Comparison of ENCODE assay signal across 11 mouse cellular contexts in the genomic region with DNA sequence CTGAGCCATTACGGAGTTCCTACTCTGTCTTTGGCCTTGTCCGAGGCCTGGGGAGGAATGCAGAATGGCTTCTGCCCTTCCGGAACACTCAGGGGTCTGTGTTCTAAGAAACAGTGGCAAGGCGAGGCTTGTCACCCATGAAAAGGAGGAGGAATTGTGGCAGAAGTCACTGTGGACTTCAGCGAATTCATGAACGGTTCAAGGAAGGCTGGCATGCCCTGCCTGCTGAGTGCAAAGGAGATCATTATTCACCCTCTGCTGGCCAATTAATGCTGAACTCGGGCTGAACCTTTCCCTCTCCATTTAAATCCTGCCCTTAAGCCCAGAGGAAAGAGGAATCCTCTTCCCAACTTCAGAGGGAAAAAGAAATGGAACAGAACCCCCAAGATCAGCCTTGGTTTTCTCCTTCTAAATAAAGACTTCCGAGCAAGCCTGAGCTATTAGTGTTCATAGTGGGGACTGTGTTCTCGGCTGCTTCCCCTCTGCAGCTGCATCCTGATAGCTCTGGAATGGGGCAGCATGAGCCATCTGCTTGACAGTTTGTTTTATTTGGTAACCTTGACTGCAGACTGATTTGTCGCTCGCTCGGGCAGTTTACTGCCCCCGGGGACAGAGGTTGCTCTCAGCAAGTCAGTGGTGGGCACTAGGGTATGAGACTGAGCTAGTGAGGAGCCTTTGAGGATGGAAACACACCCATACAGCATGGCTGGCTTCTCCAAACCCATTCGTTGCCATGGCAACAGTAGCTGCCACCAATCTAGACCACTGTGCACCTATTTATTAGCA.
DNase-seq lines count a peak whose midpoint lies in the region; ATAC-seq and TF ChIP-seq lines count a peak whose summit lies in the region.
"Had no signal": no experiment of that assay in that cellular context is flagged by ENCODE, and none has a peak within 500 bp of the region (broad histone marks: within the 10 kb centered on the region; RNA-seq: fewer than 3 reads in every experiment).

No protein-coding gene starts in this region.

- peaks cover 7% of the 10 kb centered on the region; the same call in 1 of the 2 replicates for H3K9me3 ChIP-seq in intestine, embryonic 14.5 days (ENCODE audit: control insufficient read depth, low read length)
- peaks cover 3% of the 10 kb centered on the region; the same call in 1 of the 2 replicates for H3K9me3 ChIP-seq in intestine, embryonic 16.5 days (ENCODE audit: control insufficient read depth, low read length)
- H3K9me3 ChIP-seq in forebrain, embryonic 15.5 days: no peaks in the 10 kb centered on the region
- H3K9me3 ChIP-seq in limb, embryonic 11.5 days (ENCODE audit: control insufficient read depth, low read length): no peaks in the 10 kb centered on the region; the same call in 1 of the 2 replicates
- H3K9me3 ChIP-seq: lung, embryonic 15.5 days had no signal

- no peaks in the 10 kb centered on the region for H3K36me3 ChIP-seq in intestine, embryonic 14.5 days (ENCODE audit: control insufficient read depth, insufficient read depth, low read length)
- H3K36me3 ChIP-seq in intestine, embryonic 16.5 days (ENCODE audit: control insufficient read depth, insufficient read depth, low read length): no peaks in the 10 kb centered on the region
- no peaks in the 10 kb centered on the region for H3K36me3 ChIP-seq in forebrain, embryonic 15.5 days
- no peaks in the 10 kb centered on the region for H3K36me3 ChIP-seq in limb, embryonic 11.5 days (ENCODE audit: control insufficient read depth, insufficient read depth, low read length)
- H3K36me3 ChIP-seq: embryonic facial prominence, embryonic 12.5 days; lung, embryonic 15.5 days had no signal

- TF ChIP-seq CTCF in olfactory bulb, adult 2 months (IDR thresholded peaks at IDR 0.05; ENCODE audit: insufficient read depth, low read depth, low read length): no peak

- no peak for DNase-seq in intestine, embryonic 14.5 days (ENCODE audit: low spot score)
- peak; percentile 40 for DNase-seq in limb, embryonic 11.5 days (ENCODE audit: low spot score)
- no peak for DNase-seq in layer of hippocampus, adult 18-20 months (ENCODE audit: low spot score in 2 of 2)
- DNase-seq in spleen, postnatal 36 days (ENCODE audit: low spot score in 2 of 2): no peak
- no peak for DNase-seq in urinary bladder, postnatal 10 days (ENCODE audit: low spot score)
- DNase-seq: heart, postnatal 14 days had no signal

- H3K4me3 ChIP-seq in intestine, embryonic 14.5 days (ENCODE audit: low read depth, low read length): no peak overlapping the region
- H3K4me3 ChIP-seq in intestine, embryonic 16.5 days (ENCODE audit: low read length): no peak overlapping the region
- no peak overlapping the region for H3K4me3 ChIP-seq in forebrain, embryonic 15.5 days
- H3K4me3 ChIP-seq in limb, embryonic 11.5 days (ENCODE audit: low read depth, low read length): no peak overlapping the region
- H3K4me3 ChIP-seq in olfactory bulb, adult 2 months (ENCODE audit: insufficient read depth, low read depth, low read length): no peak overlapping the region
- H3K4me3 ChIP-seq: embryonic facial prominence, embryonic 12.5 days; lung, embryonic 15.5 days had no signal

- TF ChIP-seq POLR2A in olfactory bulb, adult 2 months (IDR thresholded peaks at IDR 0.05; ENCODE audit: insufficient read depth, low read depth, low read length): no peak

- no peaks in the 10 kb centered on the region for H3K27me3 ChIP-seq in intestine, embryonic 14.5 days (replicated peaks; ENCODE audit: control insufficient read depth, insufficient read depth, low read length)
- no peaks in the 10 kb centered on the region for H3K27me3 ChIP-seq in intestine, embryonic 16.5 days (replicated peaks; ENCODE audit: control insufficient read depth, insufficient read depth, low read length)
- no peaks in the 10 kb centered on the region for H3K27me3 ChIP-seq in forebrain, embryonic 15.5 days
- H3K27me3 ChIP-seq in limb, embryonic 11.5 days (ENCODE audit: control insufficient read depth, insufficient read depth, low read length): no peaks in the 10 kb centered on the region
- H3K27me3 ChIP-seq: embryonic facial prominence, embryonic 12.5 days; lung, embryonic 15.5 days had no signal

- no peak overlapping the region for H3K4me2 ChIP-seq in intestine, embryonic 14.5 days (ENCODE audit: low read length)
- H3K4me2 ChIP-seq in intestine, embryonic 16.5 days (ENCODE audit: low read depth, low read length): no peak overlapping the region
- H3K4me2 ChIP-seq in forebrain, embryonic 15.5 days (replicated peaks): no peak overlapping the region
- no peak overlapping the region for H3K4me2 ChIP-seq in limb, embryonic 11.5 days (ENCODE audit: low read depth, severe bottlenecking)
- H3K4me2 ChIP-seq: embryonic facial prominence, embryonic 12.5 days; lung, embryonic 15.5 days had no signal

- 0 out of 2 replicates have a peak, but pooled peaks cover 7% of the 10 kb centered on the region for H3K4me1 ChIP-seq in intestine, embryonic 14.5 days (replicated peaks; ENCODE audit: control insufficient read depth, insufficient read depth, low read length)
- no peaks in the 10 kb centered on the region for H3K4me1 ChIP-seq in intestine, embryonic 16.5 days (ENCODE audit: control insufficient read depth, insufficient read depth, low read length)
- peaks cover 27% of the 10 kb centered on the region for H3K4me1 ChIP-seq in forebrain, embryonic 15.5 days
- peaks cover 10% of the 10 kb centered on the region for H3K4me1 ChIP-seq in limb, embryonic 11.5 days (ENCODE audit: control insufficient read depth, insufficient read depth, low read length)
- peaks cover 30% of the 10 kb centered on the region for H3K4me1 ChIP-seq in olfactory bulb, adult 2 months (ENCODE audit: control insufficient read depth, insufficient read depth, low read length)
- H3K4me1 ChIP-seq: embryonic facial prominence, embryonic 12.5 days; lung, embryonic 15.5 days had no signal

- peak; percentile 40; the same call in 1 of the 2 replicates for ATAC-seq in intestine, embryonic 14.5 days (replicated peaks; ENCODE audit: low FRiP score, low TSS enrichment, low read depth)
- no peak for ATAC-seq in intestine, embryonic 16.5 days
- peak; percentile 73 for ATAC-seq in forebrain, embryonic 15.5 days (replicated peaks)
- ATAC-seq in limb, embryonic 11.5 days (ENCODE audit: insufficient number of reproducible peaks, low FRiP score, low TSS enrichment, low read depth): no peak

- H3K9ac ChIP-seq in intestine, embryonic 14.5 days (ENCODE audit: low read length): no peak overlapping the region
- no peak overlapping the region for H3K9ac ChIP-seq in intestine, embryonic 16.5 days (ENCODE audit: low read depth, low read length)
- H3K9ac ChIP-seq in forebrain, embryonic 15.5 days (replicated peaks): no peak overlapping the region
- no peak overlapping the region for H3K9ac ChIP-seq in limb, embryonic 11.5 days (ENCODE audit: low read length)
- H3K9ac ChIP-seq: embryonic facial prominence, embryonic 12.5 days; lung, embryonic 15.5 days had no signal

- no peak overlapping the region for H3K27ac ChIP-seq in intestine, embryonic 14.5 days (ENCODE audit: low read depth)
- H3K27ac ChIP-seq in intestine, embryonic 16.5 days (ENCODE audit: low read length): no peak overlapping the region
- peak overlapping the region; percentile 62 for H3K27ac ChIP-seq in forebrain, embryonic 15.5 days (replicated peaks)
- no peak overlapping the region for H3K27ac ChIP-seq in limb, embryonic 11.5 days (replicated peaks; ENCODE audit: low read depth, low read length)
- peak overlapping the region; percentile 84 for H3K27ac ChIP-seq in olfactory bulb, adult 2 months (ENCODE audit: insufficient read depth, low read depth, low read length)
- H3K27ac ChIP-seq: embryonic facial prominence, embryonic 12.5 days; lung, embryonic 15.5 days had no signal

- WGBS in intestine, embryonic 14.5 days: 37% methylated on average over 14 of the region's 14 CpGs
- WGBS in intestine, embryonic 16.5 days: 36% methylated on average over 14 of the region's 14 CpGs
- WGBS in forebrain, embryonic 15.5 days: 24% methylated on average over 14 of the region's 14 CpGs
- WGBS in limb, embryonic 11.5 days: 34% methylated on average over 14 of the region's 14 CpGs
- 29% methylated on average over 14 of the region's 14 CpGs for WGBS in olfactory bulb, adult 2 months

Comparison
In these comparisons a context has a peak if more than half of its experiments do, and no peak if none do; other contexts are left out.
1. ATAC-seq: peak in intestine, embryonic 14.5 days (single experiment) and forebrain, embryonic 15.5 days (single experiment); none in intestine, embryonic 16.5 days (single experiment) and limb, embryonic 11.5 days (single experiment).
2. H3K27ac ChIP-seq: peak in forebrain, embryonic 15.5 days (single experiment) and olfactory bulb, adult 2 months (single experiment); none in intestine, embryonic 14.5 days (single experiment), intestine, embryonic 16.5 days (single experiment) and limb, embryonic 11.5 days (single experiment).